Mouse (Mus musculus): Measurements from ENCODE around the gene Arfgef3. TPM values are rescaled to one million over a fixed set of nuclear protein-coding genes. Genes with fewer than 3 reads are reported as not detected.
"Not testable (repeated sequence)": the region's sequence is repeated elsewhere in the genome, so short reads cannot be mapped to it uniquely, and the experiment has no call there.

Arfgef3 gene
- total RNA-seq, 2 experiments from 2014 or later = 2.1 TPM

GRCm38 (mm10) chr10:18680661-18681384, 62.9 kb downstream of the Arfgef3 start:
- no peak for DNase-seq

GRCm38 (mm10) chr10:18678836-18679235, 64.9 kb downstream of the Arfgef3 start:
- DNase-seq = no peak

- DNase-seq = no peak
Measured at GRCm38 (mm10) chr10:18664794-18665193, 79.0 kb downstream of the Arfgef3 start.

- DNase-seq = no peak
Measured at GRCm38 (mm10) chr10:18664016-18664415, 79.7 kb downstream of the Arfgef3 start.

- DNase-seq = no peak
Measured at GRCm38 (mm10) chr10:18661606-18662220, 82.0 kb downstream of the Arfgef3 start.

GRCm38 (mm10) chr10:18660998-18661397, 82.8 kb downstream of the Arfgef3 start:
- no peak for DNase-seq

GRCm38 (mm10) chr10:18657588-18657987, 86.2 kb downstream of the Arfgef3 start:
- DNase-seq = no peak

GRCm38 (mm10) chr10:18647069-18647468, 96.7 kb downstream of the Arfgef3 start:
- no peak for DNase-seq

GRCm38 (mm10) chr10:18646035-18646434, 97.7 kb downstream of the Arfgef3 start:
- DNase-seq = no peak

GRCm38 (mm10) chr10:18644346-18644745, 99.4 kb downstream of the Arfgef3 start:
- no peak for DNase-seq

GRCm38 (mm10) chr10:18643506-18643905, 100.2 kb downstream of the Arfgef3 start:
- DNase-seq = no peak

- no peak for DNase-seq
Measured at GRCm38 (mm10) chr10:18642854-18643253, 100.9 kb downstream of the Arfgef3 start.

- DNase-seq = no peak
Measured at GRCm38 (mm10) chr10:18640596-18640995, 103.2 kb downstream of the Arfgef3 start.

GRCm38 (mm10) chr10:18635450-18635849, 108.3 kb downstream of the Arfgef3 start:
- no peak for DNase-seq

- no peak for DNase-seq
Measured at GRCm38 (mm10) chr10:18634405-18634985, 109.3 kb downstream of the Arfgef3 start.

GRCm38 (mm10) chr10:18630498-18630897, 113.3 kb downstream of the Arfgef3 start:
- no peak for DNase-seq

- no peak for DNase-seq
Measured at GRCm38 (mm10) chr10:18627530-18627929, 116.2 kb downstream of the Arfgef3 start.

- DNase-seq = no peak
Measured at GRCm38 (mm10) chr10:18612796-18613195, 131.0 kb downstream of the Arfgef3 start.

GRCm38 (mm10) chr10:18604827-18605535, 138.8 kb downstream of the Arfgef3 start:
- not testable (repeated sequence) for DNase-seq

- DNase-seq = peak; percentile 81
Measured at GRCm38 (mm10) chr10:18602030-18602429, 141.7 kb downstream of the Arfgef3 start.

GRCm38 (mm10) chr10:18597601-18598000, 146.1 kb downstream of the Arfgef3 start:
- no peak for DNase-seq

GRCm38 (mm10) chr10:18589455-18589854, 154.3 kb downstream of the Arfgef3 start:
- no peak for DNase-seq

- DNase-seq = no peak
Measured at GRCm38 (mm10) chr10:18584188-18584587, 159.6 kb downstream of the Arfgef3 start.

Measured in heart, postnatal 4 days (tissue).